Mouse (Mus musculus): ENCODE results near the gene Anks1b.

The Anks1b gene

DNA sequence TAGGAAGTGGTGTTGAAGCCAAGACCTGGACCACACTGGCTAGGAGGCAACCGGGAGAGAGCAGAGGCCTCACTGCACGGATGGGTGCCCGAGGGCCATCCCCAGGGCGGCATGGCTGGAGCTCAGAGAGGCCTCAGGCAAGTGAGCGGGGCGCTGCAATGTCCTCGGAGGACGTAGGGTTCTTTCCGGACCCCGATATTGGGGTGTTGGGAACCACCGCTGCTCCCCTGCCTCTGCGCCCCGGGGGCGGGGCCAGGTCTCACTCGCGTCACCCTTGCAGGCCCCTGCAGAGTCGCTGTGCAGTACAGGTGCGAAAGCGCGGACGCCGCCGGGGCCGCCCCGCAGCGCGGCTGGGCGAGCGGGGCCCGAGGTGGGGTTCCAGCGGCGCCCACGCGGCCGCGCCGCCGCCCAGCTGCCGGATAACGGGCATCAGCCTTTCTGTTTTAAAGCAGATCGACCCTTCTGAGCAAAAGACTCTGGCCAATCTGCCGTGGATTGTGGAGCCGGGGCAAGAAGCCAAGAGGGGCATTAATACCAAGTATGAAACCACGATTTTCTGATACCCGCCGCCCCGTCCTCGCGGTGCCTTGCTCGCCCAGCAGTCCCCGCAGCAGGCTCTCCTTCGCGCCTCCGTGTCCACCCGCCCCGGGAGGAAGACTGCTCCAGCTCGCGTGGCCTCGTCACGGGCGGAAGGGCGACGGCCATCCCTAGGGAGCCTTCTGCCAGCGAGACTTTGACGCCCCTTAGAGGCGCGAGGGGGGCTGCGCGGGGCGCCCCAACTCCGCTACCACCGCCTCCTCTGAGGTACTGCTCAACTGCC lies 1096.3 kb downstream of the Anks1b start:
- peak; percentile 56 to 58 for DNase-seq

- no peak for DNase-seq
These were observed 1097.3 kb downstream of the Anks1b start for GRCm38 (mm10) chr10:90970560-90970959.

- no peak for DNase-seq
These were observed 1100.8 kb downstream of the Anks1b start for GRCm38 (mm10) chr10:90974084-90974483.

- DNase-seq, result no peak
These were observed 1101.2 kb downstream of the Anks1b start for GRCm38 (mm10) chr10:90974491-90974890.

- no peak for DNase-seq
These were observed 1108.5 kb downstream of the Anks1b start for GRCm38 (mm10) chr10:90981811-90982210.

- peak; percentile 25 to 27 for DNase-seq
These were observed 1109.7 kb downstream of the Anks1b start for GRCm38 (mm10) chr10:90983046-90983445.

- DNase-seq, result no peak
These were observed 1117.0 kb downstream of the Anks1b start for GRCm38 (mm10) chr10:90990340-90990739.

DNA sequence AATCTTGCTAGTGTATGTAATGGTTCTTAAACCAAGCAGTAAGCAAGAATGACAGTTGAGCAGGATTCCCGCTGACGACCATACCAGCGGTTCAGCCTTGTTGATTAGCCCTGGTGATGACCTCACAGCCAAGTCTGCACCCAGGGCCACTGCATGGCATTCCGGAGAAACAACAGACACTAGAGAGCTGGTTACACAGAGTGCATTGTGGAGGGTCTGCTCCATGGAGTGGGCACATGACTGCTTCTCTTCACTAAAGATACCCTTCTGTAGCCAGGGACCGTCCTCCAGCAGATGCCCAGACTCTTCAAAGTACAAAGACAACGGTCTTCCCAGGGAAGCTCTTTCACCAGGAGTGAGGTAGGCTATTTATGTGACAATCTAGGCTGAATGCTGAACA lies 1118.9 kb downstream of the Anks1b start:
- DNase-seq, result no peak

GRCm38 (mm10) chr10:90993869-90994268 lies 1120.6 kb downstream of the Anks1b start:
- DNase-seq, result no peak

- peak; percentile 34 to 67 for DNase-seq
These were observed 1126.6 kb downstream of the Anks1b start for GRCm38 (mm10) chr10:90999899-91000298.

DNA sequence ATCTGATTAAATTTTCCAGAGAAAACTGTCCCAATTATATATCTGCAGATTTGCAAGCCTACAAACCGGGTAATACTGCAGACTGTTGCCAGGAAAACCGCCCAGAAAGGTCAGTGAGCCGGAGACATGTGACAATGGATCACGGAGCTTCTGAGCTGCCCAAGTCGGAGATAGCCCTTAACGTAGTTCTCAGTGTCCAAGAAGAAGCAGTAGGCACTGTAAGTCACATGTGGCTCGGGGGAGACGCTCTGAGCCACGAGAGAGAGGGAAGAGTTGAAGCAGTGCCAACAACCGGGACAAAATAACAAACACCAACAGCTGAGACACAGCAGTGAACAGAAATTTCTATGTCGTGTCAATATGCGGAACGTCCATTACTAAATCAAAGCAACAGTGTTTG lies 1128.1 kb downstream of the Anks1b start:
- DNase-seq, result peak; percentile 37 to 38

DNA sequence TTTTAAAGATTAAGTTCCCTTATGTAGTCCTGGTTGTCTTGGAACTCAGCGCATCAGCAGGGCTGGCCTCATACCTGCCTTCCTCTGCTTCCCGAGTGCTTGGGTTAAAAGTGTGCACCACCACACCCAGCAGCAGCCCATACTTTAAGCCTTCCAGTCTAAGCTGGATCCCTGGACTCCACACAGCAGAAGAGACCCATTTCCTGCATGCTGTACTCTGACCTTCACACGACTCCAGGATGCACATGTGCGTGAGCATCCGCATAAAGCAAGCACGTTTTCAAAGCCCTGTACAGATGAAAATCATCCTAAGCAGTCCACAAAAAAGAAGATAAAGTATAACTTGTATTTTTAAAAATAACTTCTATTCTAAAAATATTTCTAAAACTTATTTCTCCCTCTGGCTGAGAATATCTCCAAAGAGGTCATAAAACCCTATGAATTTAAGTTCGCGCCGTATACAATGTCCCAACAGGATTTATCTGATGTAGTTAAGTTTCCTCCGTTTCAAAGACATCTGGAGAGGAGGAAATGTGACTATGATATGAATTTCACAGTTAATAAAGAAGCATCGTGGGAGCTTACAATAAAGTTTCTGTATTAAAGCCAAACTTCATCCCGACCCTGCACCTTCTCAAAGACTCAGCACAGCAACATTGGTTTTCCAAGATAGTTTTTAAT lies 1132.7 kb downstream of the Anks1b start:
- DNase-seq, result no peak

All from cerebellum, postnatal 25 days (tissue).